Mouse (Mus musculus): ENCODE data around the gene Fbxl17.

DNA sequence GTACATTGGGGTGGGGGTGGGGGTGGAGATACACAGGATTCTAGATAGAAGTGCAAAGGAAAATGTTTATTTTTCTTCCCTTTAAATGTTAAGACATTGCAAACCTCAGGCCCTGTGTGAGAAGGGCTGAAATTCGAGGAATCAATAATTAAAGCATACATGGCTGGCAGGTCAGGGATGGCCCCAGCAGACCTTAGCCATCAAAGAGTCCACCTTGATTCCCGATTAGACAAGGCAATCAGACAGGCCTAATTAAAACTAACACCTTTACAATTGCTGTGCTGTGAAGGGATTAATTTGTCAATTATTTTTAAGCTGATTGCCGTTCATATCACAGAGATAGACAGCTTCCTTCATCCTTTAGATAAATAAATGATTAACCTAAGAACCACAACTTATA lies 439.0 kb downstream of the Fbxl17 start:
- TF ChIP-seq POLR2A (IDR thresholded peaks at IDR 0.05; ENCODE audit: control insufficient read depth, low read depth, low read length): no peak
- no peak for TF ChIP-seq CTCF (IDR thresholded peaks at IDR 0.05; ENCODE audit: control insufficient read depth, insufficient read depth, insufficient replicate concordance, low read depth, low read length)
